Mouse (Mus musculus) stomach, postnatal 0 days (tissue): ENCODE measurements around the gene Spsb1. TPM values are rescaled to one million over a fixed set of nuclear protein-coding genes. Genes with fewer than 3 reads are reported as not detected.

Source experiments
- ATAC-seq: fragments of 200-750 bp; cut with Nextera tagmentation; 2 replicates; pipeline ENCODE4 v1.8.0; 2017; ENCODE audit not compliant: low FRiP score, low TSS enrichment
- DNase-seq: peaks from one replicate; pipeline ENCODE4 v3.0.0-alpha.2; 2016; ENCODE audit warnings: low spot score
- H3K27ac ChIP-seq: fragments of 300-500 bp; sonication (generic); replicated peaks from 2 replicates; pipeline ENCODE4 v1.5.1; 2014; ENCODE audit warnings: mild to moderate bottlenecking, control low read depth
- H3K27me3 ChIP-seq: fragments of 300-500 bp; sonication (generic); 2 replicates; pipeline ENCODE4 v1.6.1; 2014; ENCODE audit warnings: low read length; ENCODE audit not compliant: control insufficient read depth, insufficient read depth
- H3K36me3 ChIP-seq: fragments of 300-500 bp; sonication (generic); 2 replicates; pipeline ENCODE4 v1.6.1; 2014; ENCODE audit warnings: low read length, mixed read lengths; ENCODE audit not compliant: control insufficient read depth, insufficient read depth
- H3K4me1 ChIP-seq: fragments of 300-500 bp; sonication (generic); replicated peaks from 2 replicates; pipeline ENCODE4 v1.6.1; 2014; ENCODE audit warnings: antibody characterized with exemption; ENCODE audit not compliant: control insufficient read depth, insufficient read depth
- H3K4me2 ChIP-seq: fragments of 300-500 bp; sonication (generic); replicated peaks from 2 replicates; pipeline ENCODE4 v1.6.1; 2014; ENCODE audit warnings: low read depth, mild to moderate bottlenecking, control low read depth, moderate library complexity
- H3K4me3 ChIP-seq: fragments of 300-500 bp; sonication (generic); 2 replicates; pipeline ENCODE4 v1.5.1; 2014; ENCODE audit warnings: low read depth, low read length, control low read depth
- H3K9ac ChIP-seq: fragments of 300-500 bp; sonication (generic); 2 replicates; pipeline ENCODE4 v1.6.1; 2014; ENCODE audit warnings: mild to moderate bottlenecking, low read length, control low read depth, mixed read lengths
- H3K9me3 ChIP-seq: fragments of 300-500 bp; sonication (generic); 2 replicates; pipeline ENCODE4 v1.6.1; 2016; ENCODE audit warnings: low read length; ENCODE audit not compliant: control insufficient read depth
- CTCF ChIP-seq: IDR thresholded peaks from 2 replicates; pipeline ENCODE4 v1.5.1; 2016; ENCODE audit warnings: antibody characterized with exemption, low read depth, mild to moderate bottlenecking, moderate library complexity
- EP300 ChIP-seq: optimal IDR thresholded peaks from 2 replicates; pipeline ENCODE3; 2016; ENCODE audit warnings: antibody characterized with exemption
- WGBS: fragments of 180-500 bp; shearing (Covaris S2); extraction: QIAGEN DNeasy Blood & Tissue Kit; methylation state at CpG from one replicate; pipeline ENCODE4 v1.1.7; 2014; 5-methylcytosine and 5-hydroxymethylcytosine counted together
- polyA plus RNA-seq: library from polyadenylated mRNA; unstranded; fragments of >200 nt; fragmentation: Nextera tagmentation; extraction: Ambion mirVana; gene quantifications from 2 replicates; pipeline ENCODE4 v1.2.1, GENCODE M21; 2015

The Spsb1 gene
- polyA plus RNA-seq, 1 experiment from 2014 or later: 13.1 TPM

- 70% methylated on average over 4 of the region's 4 CpGs for WGBS
Measured at GRCm38 (mm10) chr4:149853698-149854284, 101.1 kb downstream of the Spsb1 start.

GRCm38 (mm10) chr4:149851554-149851953 lies 103.3 kb downstream of the Spsb1 start:
- Histone ChIP-seq H3K9ac (0 out of 2 replicates have a peak overlapping the region, but pooled peaks have one; percentile 8), H3K9me3 (no peaks in the 10 kb centered on the region), H3K27ac (no peak overlapping the region), H3K4me1 (peaks cover 5% of the 10 kb centered on the region; the same call in 1 of the 2 replicates), H3K4me3 (no peak overlapping the region), H3K27me3 (no peaks in the 10 kb centered on the region), H3K36me3 (no peaks in the 10 kb centered on the region), H3K4me2 (no peak overlapping the region)
- DNase-seq (no peak), ATAC-seq (no peak)
- WGBS: 88% methylated on average over 8 of the region's 8 CpGs
- TF ChIP-seq CTCF (no peak), EP300 (no peak)

More at GRCm38 (mm10) chr4:149853698-149854284, 101.1 kb downstream of the Spsb1 start:
- no peaks in the 10 kb centered on the region for H3K4me1 ChIP-seq
- no peak overlapping the region for H3K4me3 ChIP-seq
- ATAC-seq (no peak), DNase-seq (no peak)
- no peaks in the 10 kb centered on the region for H3K36me3 ChIP-seq
- peak overlapping the region; percentile 25; the same call in 1 of the 2 replicates for H3K4me2 ChIP-seq
- H3K9ac ChIP-seq: no peak overlapping the region
- H3K27me3 ChIP-seq: no peaks in the 10 kb centered on the region
- no peak overlapping the region for H3K27ac ChIP-seq
- TF ChIP-seq EP300 (no peak), CTCF (no peak)
- H3K9me3 ChIP-seq: no peaks in the 10 kb centered on the region

GRCm38 (mm10) chr4:149850674-149851073 lies 104.2 kb downstream of the Spsb1 start:
- no peak overlapping the region for H3K9ac ChIP-seq
- no peaks in the 10 kb centered on the region for H3K9me3 ChIP-seq
- ATAC-seq (no peak), DNase-seq (no peak)
- 32% methylated on average over 10 of the region's 10 CpGs for WGBS
- H3K27ac ChIP-seq: no peak overlapping the region
- H3K4me2 ChIP-seq: no peak overlapping the region
- no peaks in the 10 kb centered on the region for H3K36me3 ChIP-seq
- no peak for TF ChIP-seq EP300
- TF ChIP-seq CTCF: no peak
- H3K4me3 ChIP-seq: no peak overlapping the region
- no peaks in the 10 kb centered on the region for H3K27me3 ChIP-seq
- peaks cover 5% of the 10 kb centered on the region; the same call in 1 of the 2 replicates for H3K4me1 ChIP-seq

GRCm38 (mm10) chr4:149850045-149850444 lies 104.8 kb downstream of the Spsb1 start:
- TF ChIP-seq CTCF: no peak
- no peak for TF ChIP-seq EP300
- ATAC-seq (no peak), DNase-seq (no peak)
- H3K4me1 ChIP-seq: peaks cover 5% of the 10 kb centered on the region; the same call in 1 of the 2 replicates
- H3K27me3 ChIP-seq: no peaks in the 10 kb centered on the region
- H3K4me2 ChIP-seq: no peak overlapping the region
- no peaks in the 10 kb centered on the region for H3K9me3 ChIP-seq
- no peak overlapping the region for H3K9ac ChIP-seq
- H3K27ac ChIP-seq: no peak overlapping the region
- H3K4me3 ChIP-seq: no peak overlapping the region
- no peaks in the 10 kb centered on the region for H3K36me3 ChIP-seq
- 85% methylated on average over 7 of the region's 7 CpGs for WGBS

- no peak overlapping the region for H3K4me3 ChIP-seq
- 83% methylated on average over 5 of the region's 5 CpGs for WGBS
- H3K4me2 ChIP-seq: no peak overlapping the region
- H3K9ac ChIP-seq: no peak overlapping the region
- no peaks in the 10 kb centered on the region for H3K36me3 ChIP-seq
- no peak for ATAC-seq
- H3K4me1 ChIP-seq: peaks cover 5% of the 10 kb centered on the region; the same call in 1 of the 2 replicates
- no peak for TF ChIP-seq CTCF
- TF ChIP-seq EP300: no peak
- H3K27ac ChIP-seq: no peak overlapping the region
- no peaks in the 10 kb centered on the region for H3K9me3 ChIP-seq
- DNase-seq: no peak
- no peaks in the 10 kb centered on the region for H3K27me3 ChIP-seq
Measured at GRCm38 (mm10) chr4:149849035-149849434, 105.8 kb downstream of the Spsb1 start.

- Histone ChIP-seq H3K27me3 (no peaks in the 10 kb centered on the region), H3K27ac (peak overlapping the region; percentile 61), H3K9ac (no peak overlapping the region), H3K4me3 (no peak overlapping the region), H3K4me2 (no peak overlapping the region), H3K9me3 (no peaks in the 10 kb centered on the region), H3K4me1 (peaks cover 5% of the 10 kb centered on the region; the same call in 1 of the 2 replicates), H3K36me3 (no peaks in the 10 kb centered on the region)
- DNase-seq (peak; percentile 42), ATAC-seq (peak; percentile 59)
- WGBS: 52% methylated on average over 22 of the region's 22 CpGs
- TF ChIP-seq CTCF (no peak), EP300 (no peak)
Measured at GRCm38 (mm10) chr4:149846861-149847631, 107.8 kb downstream of the Spsb1 start.

Other genes starting within 250 kb of the Spsb1 start
- gene Tmem201, start 217.0 kb downstream of the Spsb1 start, polyA plus RNA-seq: 7.5 and 8.6 TPM in 2 replicates
- 21.7 and 22.4 TPM in 2 replicates for gene Slc25a33, start 180.8 kb downstream of the Spsb1 start, polyA plus RNA-seq
- gene H6pd, start 54.0 kb upstream of the Spsb1 start, polyA plus RNA-seq: 11.8 and 12.3 TPM in 2 replicates
- 0.55 and 0.75 TPM in 2 replicates for gene Gpr157, start 132.3 kb upstream of the Spsb1 start, polyA plus RNA-seq
- 0.76 and 0.80 TPM in 2 replicates for gene Slc2a5, start 164.2 kb upstream of the Spsb1 start, polyA plus RNA-seq
- gene Slc2a7, start 193.9 kb upstream of the Spsb1 start, polyA plus RNA-seq: 0.24 TPM in 1 of 2 replicates, not detected in the other
- 0.06 TPM in 1 of 2 replicates, not detected in the other for gene Car6, start 246.3 kb upstream of the Spsb1 start, polyA plus RNA-seq